Mouse (Mus musculus): ENCODE measurements at regions not wholly inside any gene's neighbourhood (a gene's known extent, or its start where the extent isn't known, plus 50 kb on each side); places are given as distances from the start of the nearest gene placed in this dataset.
"Not testable (repeated sequence)": the region's sequence is repeated elsewhere in the genome, so short reads cannot be mapped to it uniquely, and the experiment has no call there.

GRCm38 (mm10) chr13:46038441-46039331 lies 73.9 kb upstream of the Atxn1 start:
- DNase-seq (ENCODE audit: low read depth in 1 of 2, low spot score in 2 of 2), result no peak

GRCm38 (mm10) chr13:46032281-46032680 lies 67.5 kb upstream of the Atxn1 start:
- DNase-seq (ENCODE audit: low read depth in 1 of 2, low spot score in 2 of 2), result no peak

- no peak for DNase-seq (ENCODE audit: low read depth in 1 of 2, low spot score in 2 of 2)
Observed at GRCm38 (mm10) chr13:46026018-46026417, 61.2 kb upstream of the Atxn1 start.

- no peak for DNase-seq (ENCODE audit: low read depth in 1 of 2, low spot score in 2 of 2)
Observed at GRCm38 (mm10) chr13:46023630-46024041, 58.8 kb upstream of the Atxn1 start.

GRCm38 (mm10) chr13:46023187-46023586 lies 58.4 kb upstream of the Atxn1 start:
- DNase-seq (ENCODE audit: low read depth in 1 of 2, low spot score in 2 of 2), result no peak

GRCm38 (mm10) chr13:46020945-46021835 lies 56.4 kb upstream of the Atxn1 start:
- no peak for DNase-seq (ENCODE audit: low read depth in 1 of 2, low spot score in 2 of 2)

GRCm38 (mm10) chr13:46019431-46020166 lies 54.8 kb upstream of the Atxn1 start:
- no peak for DNase-seq (ENCODE audit: low read depth in 1 of 2, low spot score in 2 of 2)

- DNase-seq (ENCODE audit: low read depth in 1 of 2, low spot score in 2 of 2), result no peak
Observed at GRCm38 (mm10) chr13:46018903-46019430, 54.2 kb upstream of the Atxn1 start.

- no peak for DNase-seq (ENCODE audit: low read depth in 1 of 2, low spot score in 2 of 2)
Observed at GRCm38 (mm10) chr13:46017742-46018141, 52.9 kb upstream of the Atxn1 start.

- not testable (repeated sequence) for DNase-seq (ENCODE audit: low read depth in 1 of 2, low spot score in 2 of 2)
Observed at GRCm38 (mm10) chr13:46017011-46017410, 52.2 kb upstream of the Atxn1 start.

GRCm38 (mm10) chr13:46015231-46015630 lies 50.4 kb upstream of the Atxn1 start:
- DNase-seq (ENCODE audit: low read depth in 1 of 2, low spot score in 2 of 2), result no peak

- no peak for DNase-seq (ENCODE audit: low read depth in 1 of 2, low spot score in 2 of 2)
Observed at GRCm38 (mm10) chr13:46014637-46015036, 49.8 kb upstream of the Atxn1 start.
